In the genomic region with DNA sequence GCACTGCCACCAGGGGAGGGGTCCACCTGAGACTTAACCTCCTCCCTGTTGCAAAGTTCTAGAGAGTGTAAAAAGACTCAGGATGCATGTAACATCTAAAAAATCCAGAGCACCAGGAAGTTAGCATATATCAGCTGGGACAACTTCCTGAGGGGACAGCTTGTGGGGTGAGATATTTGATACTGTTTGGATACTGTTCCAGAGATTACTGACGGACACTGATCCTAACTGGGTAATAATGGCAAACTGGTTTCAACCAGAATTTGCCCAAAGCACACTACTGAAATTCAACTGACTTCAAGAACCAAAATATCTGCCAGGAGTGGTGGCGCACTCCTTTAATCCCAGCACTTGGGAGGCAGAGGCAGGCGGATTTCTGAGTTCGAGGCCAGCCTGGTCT, we compare ENCODE assay signal across 28 mouse cellular contexts. TPM values are rescaled to one million over a fixed set of nuclear protein-coding genes. Genes with fewer than 3 reads are reported as not detected.
DNase-seq lines count a peak whose midpoint lies in the region; ATAC-seq lines count a peak whose summit lies in the region.
"Had no signal": no experiment of that assay in that cellular context is flagged by ENCODE, and none has a peak within 500 bp of the region (broad histone marks: within the 10 kb centered on the region; RNA-seq: fewer than 3 reads in every experiment).

No protein-coding gene starts in this region.

- H3K4me1 ChIP-seq in heart, embryonic 13.5 days, result peaks cover 56% of the 10 kb centered on the region
- H3K4me1 ChIP-seq in neural tube, embryonic 15.5 days, result peaks cover 44% of the 10 kb centered on the region

- peak; percentile 12 for DNase-seq in cerebellum, adult 11-12 months
- DNase-seq in cerebellum, adult 9-11 months, result no peak
- DNase-seq in heart, postnatal 4 days, result no peak
- no peak for DNase-seq in neural tube, embryonic 10.5 days (ENCODE audit: extremely low spot score, low spot score)
- no peak for DNase-seq in T-cell, adult 2 months (ENCODE audit: low spot score)
- DNase-seq: adrenal gland, adult 2 months; cerebellum, adult 11 months; cerebellum, adult 8-10 months; gastrocnemius, postnatal 25 days; heart, adult 18-20 months; heart, postnatal 10 days; heart, postnatal 36 days had no signal

- no peaks in the 10 kb centered on the region for H3K27me3 ChIP-seq in heart, embryonic 13.5 days (replicated peaks)
- H3K27me3 ChIP-seq in neural tube, embryonic 15.5 days (replicated peaks), result no peaks in the 10 kb centered on the region
- H3K27me3 ChIP-seq: embryonic facial prominence, embryonic 13.5 days; forebrain, embryonic 12.5 days; forebrain, embryonic 15.5 days; heart, embryonic 15.5 days; Patski had no signal

- H3K9me3 ChIP-seq in heart, embryonic 13.5 days, result no peaks in the 10 kb centered on the region
- H3K9me3 ChIP-seq in neural tube, embryonic 15.5 days (replicated peaks), result no peaks in the 10 kb centered on the region
- H3K9me3 ChIP-seq: embryonic facial prominence, embryonic 13.5 days; forebrain, embryonic 15.5 days; heart, embryonic 10.5 days; heart, embryonic 15.5 days had no signal

- no peak for ATAC-seq in heart, embryonic 13.5 days (ENCODE audit: extremely low read depth, insufficient number of reproducible peaks, low FRiP score, low TSS enrichment)
- ATAC-seq in neural tube, embryonic 15.5 days (ENCODE audit: low FRiP score), result no peak
- ATAC-seq: forebrain, embryonic 15.5 days; hindbrain, postnatal 0 days; inflammation-experienced regulatory T-cells, adult 6 months; Patski had no signal

- 0 out of 2 replicates have a peak overlapping the region, but pooled peaks have one; percentile 13 for H3K27ac ChIP-seq in heart, embryonic 13.5 days (replicated peaks)
- peak overlapping the region; percentile 37; the same call in 1 of the 2 replicates for H3K27ac ChIP-seq in neural tube, embryonic 15.5 days (replicated peaks)
- H3K27ac ChIP-seq: forebrain, embryonic 15.5 days; heart, embryonic 10.5 days; hindbrain, embryonic 14.5 days; hindbrain, postnatal 0 days had no signal

- no peak overlapping the region for H3K4me2 ChIP-seq in heart, embryonic 13.5 days
- no peak overlapping the region for H3K4me2 ChIP-seq in neural tube, embryonic 15.5 days
- H3K4me2 ChIP-seq: embryonic facial prominence, embryonic 13.5 days; forebrain, embryonic 12.5 days; forebrain, embryonic 15.5 days; heart, embryonic 15.5 days; hindbrain, embryonic 14.5 days had no signal

- 84% methylated on average over 4 of the region's 4 CpGs for WGBS in heart, embryonic 13.5 days
- WGBS in neural tube, embryonic 15.5 days, result 93% methylated on average over 4 of the region's 4 CpGs

- H3K9ac ChIP-seq in heart, embryonic 13.5 days, result no peak overlapping the region
- H3K9ac ChIP-seq in neural tube, embryonic 15.5 days (replicated peaks), result no peak overlapping the region
- H3K9ac ChIP-seq: forebrain, embryonic 12.5 days; forebrain, embryonic 15.5 days; heart, embryonic 15.5 days; hindbrain, embryonic 14.5 days had no signal

- peaks cover 67% of the 10 kb centered on the region for H3K36me3 ChIP-seq in heart, embryonic 13.5 days
- H3K36me3 ChIP-seq in neural tube, embryonic 15.5 days, result peaks cover 67% of the 10 kb centered on the region

- no peak overlapping the region for H3K4me3 ChIP-seq in heart, embryonic 13.5 days
- no peak overlapping the region for H3K4me3 ChIP-seq in neural tube, embryonic 15.5 days (replicated peaks)
- H3K4me3 ChIP-seq: embryonic facial prominence, embryonic 13.5 days; erythroblast, embryonic 14.5 days; forebrain, embryonic 12.5 days; forebrain, embryonic 15.5 days; heart, embryonic 10.5 days; heart, embryonic 15.5 days had no signal

RNA-seq across cellular contexts. Expression of a gene that starts 3.3 kb away (rescaled TPM):
- 145 and 154 TPM in 2 replicates for polyA plus RNA-seq in heart, embryonic 13.5 days (2015; fragmentation: Nextera tagmentation; extraction: Ambion mirVana)
- total RNA-seq in heart, postnatal 4 days (2021), result 10 to 100 TPM; 37.5 to 38.4 TPM
- polyA plus RNA-seq in neural tube, embryonic 15.5 days (2015; fragmentation: Nextera tagmentation; extraction: Ambion mirVana), result 458 and 569 TPM in 2 replicates

RNA-seq across cellular contexts. Expression of a gene that starts 6.7 kb away (rescaled TPM):
- 0.23 and 0.39 TPM in 2 replicates for polyA plus RNA-seq in heart, embryonic 13.5 days (2015; fragmentation: Nextera tagmentation; extraction: Ambion mirVana)
- total RNA-seq in heart, postnatal 4 days (2021), result not detected
- polyA plus RNA-seq in neural tube, embryonic 15.5 days (2015; fragmentation: Nextera tagmentation; extraction: Ambion mirVana), result 3.0 and 3.5 TPM in 2 replicates
- total RNA-seq: adrenal gland, adult 2 months; adrenal gland, postnatal 14 days; adrenal gland, postnatal 4 days; gastrocnemius, adult 8-10 months; gastrocnemius, postnatal 25 days; heart, adult 18-20 months; heart, postnatal 10 days; heart, postnatal 36 days had no signal
- polyA plus RNA-seq: adrenal gland, adult 2 months; erythroblast, embryonic 14.5 days; inflammation-experienced regulatory T-cells, adult 6 months had no signal

RNA-seq across cellular contexts. Expression of a gene that starts 11.4 kb away (rescaled TPM):
- 0.11 and 0.34 TPM in 2 replicates for polyA plus RNA-seq in heart, embryonic 13.5 days (2015; fragmentation: Nextera tagmentation; extraction: Ambion mirVana)
- not detected for total RNA-seq in heart, postnatal 4 days (2021)
- 73.5 and 98.1 TPM in 2 replicates for polyA plus RNA-seq in neural tube, embryonic 15.5 days (2015; fragmentation: Nextera tagmentation; extraction: Ambion mirVana)
- total RNA-seq: gastrocnemius, adult 8-10 months; gastrocnemius, postnatal 25 days; heart, adult 18-20 months; heart, postnatal 10 days; heart, postnatal 36 days had no signal
- polyA plus RNA-seq: erythroblast, embryonic 14.5 days; gonadal fat pad, adult 2 months; inflammation-experienced regulatory T-cells, adult 6 months had no signal

RNA-seq across cellular contexts. Expression of a gene that starts 22.5 kb away (rescaled TPM):
- polyA plus RNA-seq in heart, embryonic 13.5 days (2015; fragmentation: Nextera tagmentation; extraction: Ambion mirVana), result 7.0 and 7.5 TPM in 2 replicates
- 10 to 100 TPM; 26.2 to 29.3 TPM for total RNA-seq in heart, postnatal 4 days (2021)
- polyA plus RNA-seq in neural tube, embryonic 15.5 days (2015; fragmentation: Nextera tagmentation; extraction: Ambion mirVana), result 19.3 and 22.7 TPM in 2 replicates

RNA-seq across cellular contexts. Expression of a gene that starts 27.0 kb away (rescaled TPM):
- polyA plus RNA-seq in heart, embryonic 13.5 days (2015; fragmentation: Nextera tagmentation; extraction: Ambion mirVana), result 22.9 and 23.4 TPM in 2 replicates
- total RNA-seq in heart, postnatal 4 days (2021), result 100 to 1,000 TPM; 108 to 109 TPM
- polyA plus RNA-seq in neural tube, embryonic 15.5 days (2015; fragmentation: Nextera tagmentation; extraction: Ambion mirVana), result 33.3 and 37.2 TPM in 2 replicates

Comparison
In these comparisons a context has a peak if more than half of its experiments do, and no peak if none do; other contexts are left out.
1. RNA of a gene that starts 11.4 kb away (polyA plus RNA-seq): 73.5 to 98.1 TPM in neural tube, embryonic 15.5 days; 0.11 to 0.34 TPM in heart, embryonic 13.5 days; every median in the first group is over 10 times any median in the second.